ENCODE assay signal across 8 mouse cellular contexts in genomic region chr17:27761639-27762336, GRCm38 (mm10). TPM values are rescaled to one million over a fixed set of nuclear protein-coding genes. Genes with fewer than 3 reads are reported as not detected.
DNase-seq lines count a peak whose midpoint lies in the region; ATAC-seq and TF ChIP-seq lines count a peak whose summit lies in the region.

No protein-coding gene starts in this region.

- peaks cover 5% of the 10 kb centered on the region for H3K79me2 ChIP-seq in myocyte (ENCODE audit: control insufficient read depth, insufficient read depth)

- H3K4me3 ChIP-seq in embryonic facial prominence, embryonic 14.5 days (ENCODE audit: low read depth, low read length), result no peak overlapping the region
- no peak overlapping the region for H3K4me3 ChIP-seq in heart, embryonic 12.5 days
- H3K4me3 ChIP-seq in kidney, embryonic 16.5 days (ENCODE audit: low read length), result no peak overlapping the region
- H3K4me3 ChIP-seq in myocyte, result no peak overlapping the region

- ATAC-seq in embryonic facial prominence, embryonic 14.5 days (ENCODE audit: low read depth), result peak; percentile 89
- peak; percentile 72; the same call in 1 of the 2 replicates for ATAC-seq in heart, embryonic 12.5 days (ENCODE audit: insufficient number of reproducible peaks, low FRiP score)
- peak; percentile 74 for ATAC-seq in kidney, embryonic 16.5 days (ENCODE audit: low FRiP score, low TSS enrichment)

- H3K4me2 ChIP-seq in embryonic facial prominence, embryonic 14.5 days (ENCODE audit: low read depth, low read length), result no peak overlapping the region
- H3K4me2 ChIP-seq in heart, embryonic 12.5 days, result no peak overlapping the region
- no peak overlapping the region for H3K4me2 ChIP-seq in kidney, embryonic 16.5 days (replicated peaks; ENCODE audit: low read depth, low read length)
- no peak overlapping the region for H3K4me2 ChIP-seq in myocyte (ENCODE audit: low read depth)

- H3K27me3 ChIP-seq in embryonic facial prominence, embryonic 14.5 days (replicated peaks; ENCODE audit: control insufficient read depth, insufficient read depth, low read length), result no peaks in the 10 kb centered on the region
- H3K27me3 ChIP-seq in heart, embryonic 12.5 days (replicated peaks), result no peaks in the 10 kb centered on the region
- no peaks in the 10 kb centered on the region for H3K27me3 ChIP-seq in kidney, embryonic 16.5 days (ENCODE audit: insufficient read depth, low read length)
- no peaks in the 10 kb centered on the region for H3K27me3 ChIP-seq in myocyte (ENCODE audit: control insufficient read depth, insufficient read depth, insufficient read length)
- no peaks in the 10 kb centered on the region for H3K27me3 ChIP-seq in splenic B cell, adult 2 months (ENCODE audit: control insufficient read depth, insufficient read depth, low read length, poor library complexity, severe bottlenecking)

- H3K36me3 ChIP-seq in embryonic facial prominence, embryonic 14.5 days (ENCODE audit: control insufficient read depth, insufficient read depth, low read length), result peaks cover 25% of the 10 kb centered on the region
- peaks cover 37% of the 10 kb centered on the region for H3K36me3 ChIP-seq in heart, embryonic 12.5 days
- peaks cover 26% of the 10 kb centered on the region for H3K36me3 ChIP-seq in kidney, embryonic 16.5 days (ENCODE audit: insufficient read depth, low read length)
- no peaks in the 10 kb centered on the region for H3K36me3 ChIP-seq in myocyte (ENCODE audit: control insufficient read depth, insufficient read depth)
- H3K36me3 ChIP-seq in splenic B cell, adult 2 months (ENCODE audit: control insufficient read depth, insufficient read depth, low read length, poor library complexity, severe bottlenecking), result no peaks in the 10 kb centered on the region; the same call in none of the 2 replicates

- H3K4me1 ChIP-seq in embryonic facial prominence, embryonic 14.5 days (ENCODE audit: control insufficient read depth, insufficient read depth, low read length), result no peaks in the 10 kb centered on the region
- peaks cover 28% of the 10 kb centered on the region for H3K4me1 ChIP-seq in heart, embryonic 12.5 days (replicated peaks)
- H3K4me1 ChIP-seq in kidney, embryonic 16.5 days (ENCODE audit: insufficient read depth, low read length), result no peaks in the 10 kb centered on the region; the same call in 1 of the 2 replicates

- 34% methylated on average over 9 of the region's 9 CpGs for WGBS in embryonic facial prominence, embryonic 14.5 days
- WGBS in heart, embryonic 12.5 days, result 38% methylated on average over 9 of the region's 9 CpGs
- WGBS in kidney, embryonic 16.5 days, result 28% methylated on average over 9 of the region's 9 CpGs

- H3K9ac ChIP-seq in embryonic facial prominence, embryonic 14.5 days (ENCODE audit: low read depth, low read length), result no peak overlapping the region
- H3K9ac ChIP-seq in heart, embryonic 12.5 days, result no peak overlapping the region
- H3K9ac ChIP-seq in kidney, embryonic 16.5 days (replicated peaks; ENCODE audit: low read length), result no peak overlapping the region

- no peak overlapping the region for H3K27ac ChIP-seq in embryonic facial prominence, embryonic 14.5 days (replicated peaks; ENCODE audit: low read depth, low read length)
- H3K27ac ChIP-seq in heart, embryonic 12.5 days (ENCODE audit: poor library complexity, severe bottlenecking), result no peak overlapping the region
- H3K27ac ChIP-seq in kidney, embryonic 16.5 days (ENCODE audit: low read length), result no peak overlapping the region

- peak; percentile 69 for DNase-seq in 3T3-L1 (ENCODE audit: low read depth, low spot score)
- DNase-seq in adrenal gland, postnatal 25 days, result peak; percentile 57
- DNase-seq in embryonic facial prominence, embryonic 14.5 days (ENCODE audit: low spot score), result peak; percentile 85
- peak; percentile 57 for DNase-seq in liver
- DNase-seq in splenic B cell, adult 2 months (ENCODE audit: low read depth, low spot score), result peak; percentile 73

- TF ChIP-seq POLR2A in myocyte (IDR thresholded peaks at IDR 0.05; ENCODE audit: insufficient read length, low read depth), result no peak

- H3K9me3 ChIP-seq in embryonic facial prominence, embryonic 14.5 days (ENCODE audit: control insufficient read depth, low read length), result peaks cover 8% of the 10 kb centered on the region; the same call in 1 of the 2 replicates
- peaks cover 8% of the 10 kb centered on the region for H3K9me3 ChIP-seq in heart, embryonic 12.5 days (replicated peaks)
- H3K9me3 ChIP-seq in kidney, embryonic 16.5 days (ENCODE audit: low read length), result peaks cover 8% of the 10 kb centered on the region

- H3ac ChIP-seq in myocyte (ENCODE audit: control insufficient read depth, insufficient read length), result no peak overlapping the region

TF ChIP-seq in myocyte, 11 proteins besides CTCF, POLR2A, EP300 and RAD21:
- TF ChIP-seq CEBPB (IDR thresholded peaks at IDR 0.05; ENCODE audit: insufficient read depth, poor library complexity, severe bottlenecking) (no peak), REST (IDR thresholded peaks at IDR 0.05; ENCODE audit: insufficient read depth, insufficient read length) (no peak), MYOG (IDR thresholded peaks at IDR 0.05; ENCODE audit: control insufficient read depth in 1 of 3, insufficient read depth in 1 of 3, insufficient read length in 2 of 3, low read depth in 2 of 3) (peak in 2 of 3 experiments; percentile 76 to 93), POLR2AphosphoS2 (IDR thresholded peaks at IDR 0.05; ENCODE audit: insufficient read length, low read depth) (no peak), USF1 (IDR thresholded peaks at IDR 0.05; ENCODE audit: low read depth) (no peak), TCF3 (IDR thresholded peaks at IDR 0.05; ENCODE audit: insufficient read length, low read depth) (peak; percentile 4), MYOD1 (IDR thresholded peaks at IDR 0.05; ENCODE audit: control insufficient read depth in 1 of 3, insufficient read length in 2 of 3, low read depth in 2 of 3) (peak; percentile 28 to 75 (median 67)), MAX (IDR thresholded peaks at IDR 0.05; ENCODE audit: low read depth) (no peak)
TF ChIP-seq in myocyte: peak in this region for 3.

RNA-seq across cellular contexts. Expression of gene Spdef, which starts 33.0 kb away (rescaled TPM):
- total RNA-seq in adrenal gland, postnatal 25 days (2021), result not detected in 2 replicates
- polyA plus RNA-seq in embryonic facial prominence, embryonic 14.5 days (2014; fragmentation: Nextera tagmentation; extraction: Ambion mirVana), result 0.26 and 1.6 TPM in 2 replicates
- 0.18 TPM in 1 of 2 replicates, not detected in the other for polyA plus RNA-seq in heart, embryonic 12.5 days (2016; fragmentation: Nextera tagmentation; extraction: Ambion mirVana)
- polyA plus RNA-seq in kidney, embryonic 16.5 days (2015; fragmentation: Nextera tagmentation; extraction: Ambion mirVana), result 0.18 and 0.31 TPM in 2 replicates
- 0.05 TPM for polyA plus RNA-seq in myocyte (2012; fragmentation: generic; extraction: Trizol)

RNA-seq across cellular contexts. Expression of gene D17Wsu92e, which starts 58.7 kb away (rescaled TPM):
- 170 and 180 TPM in 2 replicates for total RNA-seq in adrenal gland, postnatal 25 days (2021)
- polyA plus RNA-seq in embryonic facial prominence, embryonic 14.5 days (2014; fragmentation: Nextera tagmentation; extraction: Ambion mirVana), result 18.8 and 19.0 TPM in 2 replicates
- polyA plus RNA-seq in heart, embryonic 12.5 days (2016; fragmentation: Nextera tagmentation; extraction: Ambion mirVana), result 14.8 and 15.1 TPM in 2 replicates
- 18.8 and 19.4 TPM in 2 replicates for polyA plus RNA-seq in kidney, embryonic 16.5 days (2015; fragmentation: Nextera tagmentation; extraction: Ambion mirVana)
- 79.4 TPM for polyA plus RNA-seq in myocyte (2012; fragmentation: generic; extraction: Trizol)
